Mouse (Mus musculus) kidney, postnatal 0 days (tissue): ENCODE results near the gene Ing4. TPM values are rescaled to one million over a fixed set of nuclear protein-coding genes. Genes with fewer than 3 reads are reported as not detected.
A peak's percentile ranks its signal among the peaks of the same experiment; 100 is the strongest.

Source experiments
- ATAC-seq: fragments of 200-750 bp; cut with Nextera tagmentation; replicated peaks from 2 replicates; pipeline ENCODE4 v1.8.0; 2017; ENCODE audit warnings: low read depth, moderate number of reproducible peaks, moderate TSS enrichment, moderate library complexity; ENCODE audit not compliant: low FRiP score
- DNase-seq: peaks from one replicate; pipeline ENCODE4 v3.0.0-alpha.2; 2016; ENCODE audit warnings: low spot score
- H3K27ac ChIP-seq: fragments of 300-500 bp; sonication (generic); 2 replicates; pipeline ENCODE4 v1.5.1; 2014; ENCODE audit warnings: mild to moderate bottlenecking
- H3K27me3 ChIP-seq: fragments of 300-500 bp; sonication (generic); 2 replicates; pipeline ENCODE4 v1.6.1; 2014; ENCODE audit warnings: low read length, mixed read lengths; ENCODE audit not compliant: insufficient read depth
- H3K36me3 ChIP-seq: fragments of 300-500 bp; sonication (generic); 2 replicates; pipeline ENCODE4 v1.6.1; 2014; ENCODE audit warnings: low read length, mixed read lengths; ENCODE audit not compliant: insufficient read depth
- H3K4me1 ChIP-seq: fragments of 300-500 bp; sonication (generic); replicated peaks from 2 replicates; pipeline ENCODE4 v1.6.1; 2014; ENCODE audit warnings: antibody characterized with exemption, low read length, mixed read lengths; ENCODE audit not compliant: insufficient read depth
- H3K4me2 ChIP-seq: fragments of 300-500 bp; sonication (generic); 2 replicates; pipeline ENCODE4 v1.6.1; 2014; ENCODE audit warnings: mild to moderate bottlenecking, low read length, moderate library complexity, mixed read lengths
- H3K4me3 ChIP-seq: fragments of 300-500 bp; sonication (generic); replicated peaks from 2 replicates; pipeline ENCODE4 v1.5.1; 2014; ENCODE audit warnings: low read depth, low read length
- H3K9ac ChIP-seq: fragments of 300-500 bp; sonication (generic); 2 replicates; pipeline ENCODE4 v1.6.1; 2014; ENCODE audit warnings: low read depth, low read length
- H3K9me3 ChIP-seq: fragments of 300-500 bp; sonication (generic); replicated peaks from 2 replicates; pipeline ENCODE4 v1.6.1; 2016; ENCODE audit warnings: low read length, inconsistent platforms, mixed read lengths
- CTCF ChIP-seq: IDR thresholded peaks from 2 replicates; pipeline ENCODE4 v1.5.1; 2016; ENCODE audit warnings: antibody characterized with exemption, low read depth, mild to moderate bottlenecking, moderate library complexity
- WGBS: fragments of 180-500 bp; shearing (Covaris S2); extraction: QIAGEN DNeasy Blood & Tissue Kit; methylation state at CpG from one replicate; pipeline ENCODE4 v1.1.7; 2014; 5-methylcytosine and 5-hydroxymethylcytosine counted together
- polyA plus RNA-seq: library from polyadenylated mRNA; unstranded; fragments of >200 nt; fragmentation: Nextera tagmentation; extraction: Ambion mirVana; gene quantifications from 2 replicates; pipeline ENCODE4 v1.2.1, GENCODE M21; 2015

Ing4 gene
- polyA plus RNA-seq, 1 experiment from 2014 or later = 119 TPM

DNA sequence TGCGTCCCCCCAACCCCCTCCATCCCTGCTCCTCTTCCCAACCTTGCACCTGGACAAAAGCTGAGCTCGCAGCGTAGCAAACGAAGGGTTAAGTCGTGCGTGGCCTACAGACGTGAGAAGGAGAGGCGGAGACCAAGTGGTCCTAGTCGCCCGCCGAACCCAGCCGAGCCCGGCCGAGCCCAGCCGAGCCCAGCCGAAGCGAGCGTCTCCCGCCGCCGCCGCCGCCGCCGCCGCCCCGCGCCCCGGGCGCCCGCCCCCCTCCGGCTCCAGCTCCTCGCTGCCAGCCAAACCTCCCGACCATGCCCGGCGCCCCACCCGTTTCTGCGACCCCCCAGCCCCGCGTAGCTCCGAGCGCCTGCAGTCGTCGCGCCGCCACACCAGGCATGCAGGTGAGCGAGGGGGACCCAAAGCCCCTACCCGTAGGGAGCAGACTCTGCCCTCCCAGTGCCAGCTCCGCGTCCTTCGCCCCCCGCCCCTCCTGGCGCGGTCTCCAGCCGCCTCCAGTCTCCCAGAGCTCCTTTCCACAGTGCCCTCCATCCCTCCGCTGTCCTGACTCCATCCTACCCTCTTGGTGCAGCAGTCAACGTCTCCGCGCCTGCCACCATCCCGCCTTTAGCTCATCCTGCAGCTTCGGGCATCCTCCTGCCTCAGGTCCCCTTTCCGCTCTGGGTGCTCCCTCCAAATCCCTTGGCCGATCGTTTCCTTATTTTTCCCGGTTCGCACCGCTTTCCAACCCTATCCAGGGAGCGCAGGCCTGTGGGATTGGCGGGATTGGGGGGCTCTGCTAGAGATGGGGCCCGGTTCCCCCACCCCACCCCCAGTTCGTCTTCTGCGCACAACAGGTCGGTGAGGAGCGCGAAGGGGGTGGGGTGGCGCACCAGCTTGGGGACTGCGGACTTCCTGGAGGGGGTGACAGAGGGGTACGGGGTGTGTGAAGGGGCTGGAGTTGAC lies 42.7 kb upstream of the Ing4 start, which contains the start of gene Pianp:
Gene Pianp, plus strand, starts transcription at position 144 of the 951 bp plus-strand sequence.
- ATAC-seq (peak; percentile 57), DNase-seq (peak; percentile 78)
- no peak for TF ChIP-seq CTCF
- H3K4me1 ChIP-seq = peaks cover 10% of the 10 kb centered on the region
- no peaks in the 10 kb centered on the region for H3K36me3 ChIP-seq
- no peak within 1 kb of the TSS for H3K27ac ChIP-seq
- WGBS = under 1% methylated on average over 65 of the region's 78 CpGs
- peak within 1 kb of the TSS; percentile 51 for H3K4me3 ChIP-seq
- H3K9ac ChIP-seq = peak within 1 kb of the TSS; percentile 57
- peaks cover 26% of the 10 kb centered on the region for H3K27me3 ChIP-seq
- H3K4me2 ChIP-seq = peak within 1 kb of the TSS; percentile 99
- no peaks in the 10 kb centered on the region for H3K9me3 ChIP-seq

- peaks cover 10% of the 10 kb centered on the region for H3K4me1 ChIP-seq
- no peak for ATAC-seq
- WGBS = 5% methylated on average over 8 of the region's 8 CpGs
- no peaks in the 10 kb centered on the region for H3K9me3 ChIP-seq
- H3K27ac ChIP-seq = no peak overlapping the region
- peak; percentile 43 for DNase-seq
- H3K4me2 ChIP-seq = peak overlapping the region; percentile 99
- H3K27me3 ChIP-seq = peaks cover 26% of the 10 kb centered on the region
- H3K36me3 ChIP-seq = no peaks in the 10 kb centered on the region
- H3K9ac ChIP-seq = no peak overlapping the region
- H3K4me3 ChIP-seq = 0 out of 2 replicates have a peak overlapping the region, but pooled peaks have one; percentile 51
- TF ChIP-seq CTCF = no peak
These were observed 41.5 kb upstream of the Ing4 start for GRCm38 (mm10) chr6:124998066-124998465.

DNA sequence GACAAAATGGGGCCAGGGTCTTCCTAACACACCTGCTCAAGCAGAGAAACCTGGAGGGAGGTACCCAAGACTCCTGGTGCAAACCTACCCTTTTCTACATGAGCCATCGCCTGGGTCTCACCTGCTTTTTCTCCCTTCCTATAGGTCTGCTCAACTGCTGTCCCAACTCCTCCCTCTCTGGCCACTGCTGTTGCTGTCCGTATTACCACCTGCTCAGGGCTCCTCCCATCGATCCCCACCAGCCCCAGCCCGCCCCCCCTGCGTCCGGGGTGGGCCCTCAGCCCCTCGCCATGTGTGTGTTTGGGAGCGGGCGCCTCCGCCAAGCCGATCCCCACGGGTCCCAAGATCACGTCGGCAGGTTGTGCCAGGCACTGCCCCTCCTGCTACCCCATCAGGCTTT lies 40.5 kb upstream of the Ing4 start:
- ATAC-seq (no peak), DNase-seq (no peak)
- Histone ChIP-seq H3K4me3 (no peak overlapping the region), H3K27ac (no peak overlapping the region), H3K27me3 (peaks cover 26% of the 10 kb centered on the region), H3K9me3 (no peaks in the 10 kb centered on the region), H3K4me1 (peaks cover 10% of the 10 kb centered on the region), H3K9ac (no peak overlapping the region), H3K4me2 (no peak overlapping the region), H3K36me3 (no peaks in the 10 kb centered on the region)
- no peak for TF ChIP-seq CTCF
- WGBS = 25% methylated on average over 14 of the region's 14 CpGs

DNA sequence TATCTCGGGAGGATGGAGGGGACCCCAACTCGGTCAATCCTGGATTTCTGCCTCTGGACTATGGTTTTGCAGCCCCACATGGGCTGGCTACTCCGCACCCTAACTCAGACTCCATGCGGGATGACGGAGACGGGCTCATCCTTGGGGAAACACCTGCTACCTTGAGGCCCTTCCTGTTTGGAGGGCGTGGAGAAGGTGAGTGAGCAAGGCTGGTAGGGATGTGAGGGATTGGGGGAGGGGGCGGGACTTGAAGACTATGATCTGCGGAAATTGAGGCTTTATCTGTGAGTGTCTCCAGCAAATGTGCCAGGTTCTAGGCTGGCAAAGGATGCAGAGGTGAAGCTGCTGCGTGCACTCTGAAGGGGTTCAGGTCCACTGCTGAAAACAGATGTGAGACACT lies 40.0 kb upstream of the Ing4 start:
- 34% methylated on average over 10 of the region's 10 CpGs for WGBS
- Histone ChIP-seq H3K36me3 (no peaks in the 10 kb centered on the region), H3K9me3 (no peaks in the 10 kb centered on the region), H3K9ac (no peak overlapping the region), H3K4me2 (no peak overlapping the region), H3K4me3 (no peak overlapping the region), H3K27ac (no peak overlapping the region), H3K4me1 (peaks cover 10% of the 10 kb centered on the region), H3K27me3 (peaks cover 24% of the 10 kb centered on the region)
- no peak for TF ChIP-seq CTCF
- ATAC-seq (no peak), DNase-seq (no peak)

DNA sequence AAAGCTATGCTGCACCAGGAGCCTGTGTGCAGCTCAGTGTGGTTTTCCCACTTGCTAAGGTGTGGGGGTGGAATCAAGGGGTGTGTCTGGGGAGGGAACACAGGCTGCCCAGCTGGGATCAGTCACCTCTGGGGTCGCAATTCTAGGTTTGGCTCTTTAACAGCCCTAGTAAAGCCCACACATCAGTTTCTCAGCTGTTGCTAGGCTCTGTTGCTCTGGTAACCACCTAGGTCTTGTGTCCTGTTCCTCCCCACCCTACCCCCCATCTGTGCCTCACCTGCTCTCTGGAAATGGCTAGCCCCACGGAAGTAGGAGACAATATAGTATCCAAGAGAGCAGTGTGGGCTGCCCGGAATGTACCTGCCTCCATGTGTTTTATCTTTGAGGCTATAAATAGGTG lies 35.9 kb upstream of the Ing4 start:
- Histone ChIP-seq H3K9ac (no peak overlapping the region), H3K27me3 (no peaks in the 10 kb centered on the region), H3K4me3 (no peak overlapping the region), H3K4me2 (no peak overlapping the region), H3K4me1 (no peaks in the 10 kb centered on the region), H3K27ac (no peak overlapping the region), H3K36me3 (no peaks in the 10 kb centered on the region), H3K9me3 (no peaks in the 10 kb centered on the region)
- 30% methylated on average over 3 of the region's 3 CpGs for WGBS
- no peak for TF ChIP-seq CTCF
- DNase-seq (no peak), ATAC-seq (no peak)

DNA sequence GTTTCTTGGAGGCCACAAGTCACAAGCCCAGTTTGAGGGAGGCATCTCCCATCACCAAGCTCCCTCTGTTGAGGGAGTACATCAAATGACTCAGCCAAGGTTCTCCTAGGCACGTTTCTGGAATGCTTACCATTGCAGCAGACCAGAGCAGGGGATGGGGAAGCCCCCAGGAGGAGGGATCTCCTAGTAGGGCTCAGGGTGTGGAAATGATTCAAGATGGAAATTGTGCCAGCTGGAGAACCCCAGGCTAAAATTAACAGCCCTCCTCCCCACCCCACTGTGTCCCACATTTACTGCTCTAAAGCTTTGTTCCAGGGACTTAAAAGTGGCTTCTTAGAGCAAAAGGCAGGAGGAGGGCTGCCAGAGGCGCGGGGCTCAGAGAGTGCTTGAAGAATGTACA lies 34.5 kb upstream of the Ing4 start:
- no peak overlapping the region for H3K4me3 ChIP-seq
- TF ChIP-seq CTCF = no peak
- no peak overlapping the region for H3K4me2 ChIP-seq
- H3K9me3 ChIP-seq = no peaks in the 10 kb centered on the region
- no peak overlapping the region for H3K9ac ChIP-seq
- H3K27ac ChIP-seq = no peak overlapping the region
- no peak for DNase-seq
- H3K4me1 ChIP-seq = 0 out of 2 replicates have a peak, but pooled peaks cover 3% of the 10 kb centered on the region
- no peaks in the 10 kb centered on the region for H3K36me3 ChIP-seq
- ATAC-seq = no peak
- H3K27me3 ChIP-seq = no peaks in the 10 kb centered on the region
- 21% methylated on average over 3 of the region's 3 CpGs for WGBS
